Mouse (Mus musculus) hindbrain, embryonic 12.5 days (tissue): ENCODE measurements around the gene Zfhx3. TPM values are rescaled to one million over a fixed set of nuclear protein-coding genes. Genes with fewer than 3 reads are reported as not detected.
A peak's percentile ranks its signal among the peaks of the same experiment; 100 is the strongest.

Source experiments
- ATAC-seq: fragments of 200-750 bp; cut with Nextera tagmentation; 2 replicates; pipeline ENCODE4 v1.8.0; 2017; ENCODE audit warnings: moderate TSS enrichment; ENCODE audit not compliant: low FRiP score
- H3K27ac ChIP-seq: fragments of 300-500 bp; sonication (generic); 2 replicates; pipeline ENCODE4 v1.5.1; 2016; ENCODE audit warnings: mild to moderate bottlenecking
- H3K27me3 ChIP-seq: fragments of 300-500 bp; sonication (generic); 2 replicates; pipeline ENCODE4 v1.6.1; 2016; ENCODE audit warnings: mild to moderate bottlenecking
- H3K36me3 ChIP-seq: fragments of 300-500 bp; sonication (generic); 2 replicates; pipeline ENCODE4 v1.6.1; 2016; ENCODE audit warnings: mild to moderate bottlenecking
- H3K4me1 ChIP-seq: fragments of 300-500 bp; sonication (generic); 2 replicates; pipeline ENCODE4 v1.6.1; 2016
- H3K4me2 ChIP-seq: fragments of 300-500 bp; sonication (generic); replicated peaks from 2 replicates; pipeline ENCODE4 v1.6.1; 2016; ENCODE audit warnings: mild to moderate bottlenecking
- H3K4me3 ChIP-seq: fragments of 300-500 bp; sonication (generic); 2 replicates; pipeline ENCODE4 v1.5.1; 2016; ENCODE audit warnings: mild to moderate bottlenecking
- H3K9ac ChIP-seq: fragments of 300-500 bp; sonication (generic); 2 replicates; pipeline ENCODE4 v1.6.1; 2016; ENCODE audit warnings: mild to moderate bottlenecking, moderate library complexity
- H3K9me3 ChIP-seq: fragments of 300-500 bp; sonication (generic); replicated peaks from 2 replicates; pipeline ENCODE4 v1.6.1; 2016; ENCODE audit warnings: mild to moderate bottlenecking
- WGBS: fragments of 180-500 bp; shearing (Covaris S2); methylation state at CpG from one replicate; pipeline ENCODE4 v1.1.7; 2016; 5-methylcytosine and 5-hydroxymethylcytosine counted together
- polyA plus RNA-seq: library from polyadenylated mRNA; unstranded; fragments of >200 nt; fragmentation: Nextera tagmentation; extraction: Ambion mirVana; gene quantifications from 2 replicates; pipeline ENCODE4 v1.2.1, GENCODE M21; 2016

The Zfhx3 gene
- polyA plus RNA-seq, 1 experiment from 2014 or later = 56.8 TPM

GRCm38 (mm10) chr8:108507769-108508168 lies 565.3 kb downstream of the Zfhx3 start:
- Histone ChIP-seq H3K9me3 (no peaks in the 10 kb centered on the region), H3K9ac (no peak overlapping the region), H3K4me1 (peaks cover 9% of the 10 kb centered on the region), H3K36me3 (no peaks in the 10 kb centered on the region), H3K4me3 (no peak overlapping the region), H3K4me2 (no peak overlapping the region), H3K27ac (no peak overlapping the region), H3K27me3 (peaks cover 74% of the 10 kb centered on the region)
- no peak for ATAC-seq
- WGBS = 87% methylated on average over 3 of the region's 3 CpGs

- H3K4me1 ChIP-seq = peaks cover 9% of the 10 kb centered on the region
- H3K4me2 ChIP-seq = no peak overlapping the region
- 17% methylated on average over 14 of the region's 14 CpGs for WGBS
- H3K9ac ChIP-seq = no peak overlapping the region
- H3K4me3 ChIP-seq = no peak overlapping the region
- no peaks in the 10 kb centered on the region for H3K9me3 ChIP-seq
- H3K27ac ChIP-seq = peak overlapping the region; percentile 9
- H3K36me3 ChIP-seq = no peaks in the 10 kb centered on the region
- ATAC-seq = peak; percentile 97
- peaks cover 69% of the 10 kb centered on the region for H3K27me3 ChIP-seq
Measured at GRCm38 (mm10) chr8:108510641-108511325, 568.3 kb downstream of the Zfhx3 start.

DNA sequence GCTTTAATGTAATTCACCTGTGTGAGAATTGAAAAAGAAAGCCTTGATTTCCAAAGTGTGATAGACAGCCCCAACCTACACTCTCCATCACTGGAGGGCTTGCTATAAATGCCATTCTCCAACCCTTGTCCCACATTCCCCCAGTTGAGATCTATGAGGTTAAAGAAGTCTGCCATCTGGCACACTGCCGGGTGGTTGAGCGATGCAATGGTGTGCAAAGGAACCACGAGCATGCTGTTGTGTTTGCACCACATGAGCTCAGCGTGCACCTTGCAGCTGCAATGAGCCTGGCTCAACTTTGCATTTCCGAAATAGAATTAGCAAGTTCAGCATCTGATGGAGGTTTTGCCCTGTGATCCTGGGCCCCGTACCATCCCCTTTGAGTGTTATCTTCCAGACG lies 575.7 kb downstream of the Zfhx3 start:
- H3K9me3 ChIP-seq = no peaks in the 10 kb centered on the region
- no peak overlapping the region for H3K4me2 ChIP-seq
- no peak overlapping the region for H3K4me3 ChIP-seq
- no peak overlapping the region for H3K27ac ChIP-seq
- 88% methylated on average over 7 of the region's 7 CpGs for WGBS
- peaks cover 62% of the 10 kb centered on the region for H3K27me3 ChIP-seq
- no peaks in the 10 kb centered on the region for H3K4me1 ChIP-seq
- H3K36me3 ChIP-seq = no peaks in the 10 kb centered on the region
- ATAC-seq = no peak
- no peak overlapping the region for H3K9ac ChIP-seq

DNA sequence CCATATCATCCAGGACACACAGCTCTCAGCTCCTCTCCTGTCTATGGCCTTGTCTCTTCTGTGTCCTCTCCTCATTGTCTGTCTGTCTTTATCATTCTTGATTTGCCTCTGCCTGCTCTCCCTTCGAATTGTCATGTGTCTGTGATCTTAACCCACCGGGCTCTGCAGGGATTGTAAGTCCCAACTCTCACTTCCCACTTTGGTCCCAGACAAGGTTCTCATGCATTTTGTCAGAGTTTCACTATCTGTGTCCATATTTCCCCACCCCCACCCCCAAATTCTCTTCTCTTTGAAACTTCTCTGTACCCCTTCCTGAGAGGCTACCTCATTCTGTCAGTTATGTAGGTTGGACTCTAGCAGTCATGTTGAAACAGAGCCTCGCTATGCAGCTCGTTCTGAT lies 579.6 kb downstream of the Zfhx3 start:
- WGBS = 92% methylated on average over 4 of the region's 4 CpGs
- H3K4me3 ChIP-seq = no peak overlapping the region
- H3K9ac ChIP-seq = no peak overlapping the region
- H3K27me3 ChIP-seq = peaks cover 43% of the 10 kb centered on the region
- ATAC-seq = no peak
- no peak overlapping the region for H3K27ac ChIP-seq
- H3K4me1 ChIP-seq = no peaks in the 10 kb centered on the region
- H3K9me3 ChIP-seq = no peaks in the 10 kb centered on the region
- H3K4me2 ChIP-seq = no peak overlapping the region
- H3K36me3 ChIP-seq = no peaks in the 10 kb centered on the region

DNA sequence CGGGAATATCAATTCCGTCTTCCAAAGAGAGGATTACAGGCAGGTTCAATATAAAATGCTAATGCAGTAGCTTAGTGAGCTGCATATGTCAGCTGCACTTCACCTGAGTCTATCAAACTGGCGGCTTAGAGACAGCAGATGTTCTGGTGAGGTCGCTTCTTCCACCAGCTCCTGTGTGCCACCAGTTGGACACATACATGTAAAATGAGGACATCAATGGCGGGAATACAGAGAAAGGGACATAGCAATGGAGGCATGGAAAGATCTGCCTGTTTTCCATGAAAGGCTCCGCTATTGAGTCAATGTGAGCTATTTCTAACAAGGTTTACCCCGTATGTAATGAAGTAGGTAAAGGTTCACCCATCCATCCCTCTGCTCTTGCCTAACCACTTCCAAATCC lies 587.0 kb downstream of the Zfhx3 start:
- WGBS = 90% methylated on average over 7 of the region's 7 CpGs
- no peak for ATAC-seq

DNA sequence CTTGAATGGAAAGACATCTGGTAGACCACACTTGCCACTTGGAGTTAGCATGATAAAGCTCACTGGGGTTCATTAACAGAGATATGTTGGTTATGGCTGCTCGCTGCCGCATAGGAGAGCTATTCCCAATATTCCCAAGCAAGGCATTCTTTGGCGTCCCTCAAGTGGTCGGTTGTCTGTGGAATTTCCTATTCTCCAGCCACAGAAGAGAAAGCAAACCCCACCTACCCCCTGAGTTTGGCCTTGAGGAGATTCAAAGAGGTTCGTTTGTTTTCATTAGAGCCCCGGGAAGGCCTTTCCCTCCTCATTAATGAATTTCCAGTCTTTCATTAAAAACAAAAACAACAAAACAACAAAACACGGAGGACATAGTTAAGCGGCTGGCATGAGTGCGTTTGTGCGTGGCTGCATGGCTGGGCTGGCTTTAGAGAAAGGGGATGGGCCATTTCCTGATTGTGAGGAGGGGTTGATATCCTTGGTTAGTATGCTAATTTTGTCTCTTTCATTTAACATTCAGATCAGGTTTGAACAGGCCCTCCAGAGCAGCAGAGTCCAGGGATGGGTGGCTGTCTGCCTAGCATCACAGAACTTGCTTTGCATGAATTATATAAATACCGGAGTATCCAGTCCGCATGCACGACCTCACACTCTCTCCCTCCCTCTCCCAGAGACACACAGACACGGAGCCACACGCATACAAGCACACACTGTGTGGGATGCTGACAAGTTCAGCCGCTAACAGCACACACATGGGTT lies 592.9 kb downstream of the Zfhx3 start:
- ATAC-seq = peak; percentile 80
- Histone ChIP-seq H3K9ac (no peak overlapping the region), H3K27ac (peak overlapping the region; percentile 62), H3K27me3 (0 out of 2 replicates have a peak, but pooled peaks cover 2% of the 10 kb centered on the region), H3K4me2 (peak overlapping the region; percentile 31), H3K36me3 (no peaks in the 10 kb centered on the region), H3K9me3 (no peaks in the 10 kb centered on the region), H3K4me3 (peak overlapping the region; percentile 16), H3K4me1 (peaks cover 41% of the 10 kb centered on the region)
- WGBS = 59% methylated on average over 16 of the region's 16 CpGs

More for the DNA sequence above, 587.0 kb downstream of the Zfhx3 start:
- Histone ChIP-seq H3K36me3 (no peaks in the 10 kb centered on the region), H3K9me3 (no peaks in the 10 kb centered on the region), H3K4me2 (no peak overlapping the region), H3K4me1 (0 out of 2 replicates have a peak, but pooled peaks cover 3% of the 10 kb centered on the region), H3K4me3 (no peak overlapping the region), H3K27ac (no peak overlapping the region), H3K27me3 (peaks cover 8% of the 10 kb centered on the region; the same call in 1 of the 2 replicates), H3K9ac (no peak overlapping the region)

GRCm38 (mm10) chr8:108536186-108536585 lies 593.7 kb downstream of the Zfhx3 start:
- Histone ChIP-seq H3K9me3 (no peaks in the 10 kb centered on the region), H3K27ac (peak overlapping the region; percentile 72), H3K4me3 (peak overlapping the region; percentile 18), H3K9ac (peak overlapping the region; percentile 36; the same call in 1 of the 2 replicates), H3K4me1 (peaks cover 41% of the 10 kb centered on the region), H3K27me3 (no peaks in the 10 kb centered on the region), H3K4me2 (peak overlapping the region; percentile 36; the same call in 1 of the 2 replicates), H3K36me3 (no peaks in the 10 kb centered on the region)
- ATAC-seq = no peak
- WGBS = 80% methylated on average over 7 of the region's 7 CpGs

GRCm38 (mm10) chr8:108536911-108537351 lies 594.5 kb downstream of the Zfhx3 start:
- peak overlapping the region; percentile 36 for H3K4me2 ChIP-seq
- ATAC-seq = no peak
- H3K36me3 ChIP-seq = no peaks in the 10 kb centered on the region
- peak overlapping the region; percentile 72 for H3K27ac ChIP-seq
- 67% methylated on average over 15 of the region's 15 CpGs for WGBS
- peak overlapping the region; percentile 18 for H3K4me3 ChIP-seq
- peak overlapping the region; percentile 46 for H3K9ac ChIP-seq
- H3K4me1 ChIP-seq = peaks cover 41% of the 10 kb centered on the region
- no peaks in the 10 kb centered on the region for H3K9me3 ChIP-seq
- H3K27me3 ChIP-seq = no peaks in the 10 kb centered on the region

DNA sequence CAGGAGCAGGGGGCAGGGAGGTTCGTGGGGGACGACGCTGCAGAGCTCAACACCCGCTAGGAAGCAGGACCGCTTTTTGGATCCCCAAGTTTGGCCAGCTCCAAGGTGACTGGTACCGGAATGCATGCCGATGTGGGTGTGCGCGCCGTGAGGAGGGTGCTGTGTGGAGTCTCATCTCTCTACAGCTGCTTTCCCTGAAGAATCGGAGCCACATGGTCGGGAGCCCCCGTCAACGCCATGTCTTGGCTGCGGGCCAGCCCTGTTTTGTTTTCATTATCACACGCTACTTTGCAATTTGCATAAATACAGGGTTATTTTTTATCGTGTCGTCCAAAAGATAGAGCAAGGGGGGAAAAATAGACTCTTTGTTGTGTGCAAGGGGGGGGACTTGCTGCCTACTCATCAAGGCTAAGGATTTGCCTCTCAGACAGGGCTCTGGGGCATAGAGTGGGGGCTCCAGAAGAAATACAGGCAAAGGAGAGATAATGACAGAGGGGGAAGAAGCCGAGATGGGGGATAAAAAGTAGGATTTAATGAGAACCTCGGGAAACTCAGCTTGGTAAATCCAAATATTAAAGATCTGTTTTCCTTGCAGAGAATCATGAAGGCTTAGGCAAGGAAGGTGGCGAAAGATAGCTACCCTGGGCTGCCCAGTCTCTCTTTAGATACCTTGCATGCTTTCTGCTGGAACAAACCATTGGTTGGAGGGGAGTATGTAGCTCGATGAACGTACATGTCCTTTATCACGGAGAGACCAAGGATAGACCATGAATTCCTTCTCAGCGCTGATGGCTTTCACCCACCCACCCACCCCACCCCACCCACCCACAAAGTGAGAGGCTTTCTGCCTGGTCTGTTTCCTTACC lies 595.5 kb downstream of the Zfhx3 start:
- peak overlapping the region; percentile 36 for H3K4me2 ChIP-seq
- H3K36me3 ChIP-seq = no peaks in the 10 kb centered on the region
- WGBS = 52% methylated on average over 25 of the region's 25 CpGs
- H3K4me1 ChIP-seq = peaks cover 38% of the 10 kb centered on the region
- ATAC-seq = peak; percentile 59
- peak overlapping the region; percentile 18 for H3K4me3 ChIP-seq
- no peaks in the 10 kb centered on the region for H3K9me3 ChIP-seq
- peak overlapping the region; percentile 72 for H3K27ac ChIP-seq
- no peaks in the 10 kb centered on the region for H3K27me3 ChIP-seq
- no peak overlapping the region for H3K9ac ChIP-seq

- Histone ChIP-seq H3K9ac (no peak overlapping the region), H3K36me3 (no peaks in the 10 kb centered on the region), H3K27ac (peak overlapping the region; percentile 72), H3K4me1 (peaks cover 38% of the 10 kb centered on the region), H3K27me3 (no peaks in the 10 kb centered on the region), H3K4me2 (no peak overlapping the region), H3K9me3 (no peaks in the 10 kb centered on the region), H3K4me3 (no peak overlapping the region)
- 60% methylated on average over 8 of the region's 8 CpGs for WGBS
- no peak for ATAC-seq
Measured at GRCm38 (mm10) chr8:108538929-108539555, 596.6 kb downstream of the Zfhx3 start.

- Histone ChIP-seq H3K4me3 (no peak overlapping the region), H3K27me3 (no peaks in the 10 kb centered on the region), H3K9ac (no peak overlapping the region), H3K9me3 (no peaks in the 10 kb centered on the region), H3K4me1 (peaks cover 5% of the 10 kb centered on the region; the same call in 1 of the 2 replicates), H3K27ac (0 out of 2 replicates have a peak overlapping the region, but pooled peaks have one; percentile 17), H3K36me3 (no peaks in the 10 kb centered on the region), H3K4me2 (no peak overlapping the region)
- 75% methylated on average over 8 of the region's 8 CpGs for WGBS
- ATAC-seq = no peak
Measured at GRCm38 (mm10) chr8:108552518-108552917, 610.1 kb downstream of the Zfhx3 start.
